ENCODE assay signal across 8 mouse cellular contexts in the genomic region with DNA sequence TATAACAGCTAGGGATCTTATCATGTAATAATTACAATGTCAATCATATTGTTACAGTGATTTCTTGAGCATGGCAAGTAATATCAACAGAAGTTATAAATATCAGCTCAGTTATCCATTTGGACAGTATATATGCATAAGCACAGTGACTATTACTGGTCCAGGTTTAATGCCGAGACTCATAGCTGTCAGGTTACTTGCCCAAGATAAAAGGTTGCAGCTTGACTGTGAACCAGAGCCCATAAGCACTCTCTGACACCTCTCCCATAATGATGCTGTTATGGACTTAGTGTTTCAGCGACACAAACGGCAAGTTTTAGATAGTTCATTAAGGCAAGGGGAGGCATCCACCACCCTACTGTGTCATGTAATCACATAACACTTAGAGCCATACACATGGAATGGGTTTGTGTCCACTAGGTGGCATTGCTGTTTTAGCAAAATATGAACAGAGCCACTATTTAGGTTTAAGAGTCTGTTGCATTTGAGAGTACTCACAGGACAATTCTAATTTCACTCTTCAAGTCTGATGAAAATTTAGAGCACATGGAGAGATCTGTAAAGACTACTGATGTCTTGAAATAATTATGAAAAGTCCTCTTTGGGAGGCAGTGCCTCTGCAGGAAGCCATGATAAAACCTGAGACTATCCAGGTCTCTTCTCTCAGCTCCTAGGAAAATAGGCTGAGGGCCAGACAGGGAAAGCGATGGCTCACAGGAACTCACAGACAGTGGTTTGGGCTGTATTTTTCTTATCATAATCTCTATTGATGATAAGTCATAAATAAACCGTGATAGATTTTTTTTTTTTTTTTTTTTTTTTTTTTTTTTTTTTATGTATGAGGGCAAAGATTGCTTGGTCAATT.
DNase-seq lines count a peak whose midpoint lies in the region; ATAC-seq and TF ChIP-seq lines count a peak whose summit lies in the region.

No protein-coding gene starts in this region.

- H3K4me1 ChIP-seq in hindbrain, embryonic 15.5 days (replicated peaks) = no peaks in the 10 kb centered on the region
- no peaks in the 10 kb centered on the region for H3K4me1 ChIP-seq in lung, embryonic 14.5 days (ENCODE audit: insufficient read depth)

- ATAC-seq in cerebellum, adult (ENCODE audit: insufficient number of reproducible peaks, low FRiP score, low TSS enrichment) = no peak
- peak; percentile 87 for ATAC-seq in hindbrain, embryonic 15.5 days (ENCODE audit: low FRiP score, low read depth)
- peak; percentile 76 for ATAC-seq in lung, embryonic 14.5 days (ENCODE audit: insufficient read depth)

- H3K27me3 ChIP-seq in hindbrain, embryonic 15.5 days = no peaks in the 10 kb centered on the region
- H3K27me3 ChIP-seq in lung, embryonic 14.5 days (ENCODE audit: insufficient read depth, low read length) = no peaks in the 10 kb centered on the region

- no peak overlapping the region for H3K4me3 ChIP-seq in hindbrain, embryonic 15.5 days
- H3K4me3 ChIP-seq in lung, embryonic 14.5 days (ENCODE audit: low read depth, low read length) = no peak overlapping the region

- WGBS in hindbrain, embryonic 15.5 days = 58% methylated on average over 5 of the region's 5 CpGs
- 49% methylated on average over 5 of the region's 5 CpGs for WGBS in lung, embryonic 14.5 days

- H3K4me2 ChIP-seq in hindbrain, embryonic 15.5 days = no peak overlapping the region
- no peak overlapping the region for H3K4me2 ChIP-seq in lung, embryonic 14.5 days

- TF ChIP-seq CTCF in lung, embryonic 14.5 days (IDR thresholded peaks at IDR 0.05; ENCODE audit: low read depth) = peak; percentile 84

- no peaks in the 10 kb centered on the region for H3K36me3 ChIP-seq in hindbrain, embryonic 15.5 days
- no peaks in the 10 kb centered on the region for H3K36me3 ChIP-seq in lung, embryonic 14.5 days (ENCODE audit: insufficient read depth)

- H3K9ac ChIP-seq in hindbrain, embryonic 15.5 days = no peak overlapping the region
- H3K9ac ChIP-seq in lung, embryonic 14.5 days = no peak overlapping the region

- H3K9me3 ChIP-seq in hindbrain, embryonic 15.5 days = no peaks in the 10 kb centered on the region
- no peaks in the 10 kb centered on the region for H3K9me3 ChIP-seq in lung, embryonic 14.5 days (ENCODE audit: low read depth, low read length)

- no peak overlapping the region for H3K27ac ChIP-seq in hindbrain, embryonic 15.5 days (replicated peaks)
- H3K27ac ChIP-seq in lung, embryonic 14.5 days (ENCODE audit: low read depth) = no peak overlapping the region

- DNase-seq in cerebellum, adult 9-10 months = peak; percentile 33
- DNase-seq in 3T3-L1 (ENCODE audit: low read depth, low spot score) = peak; percentile 84
- DNase-seq in cerebellum, postnatal 14 days = peak; percentile 65 to 66
- peak; percentile 89 for DNase-seq in lung, embryonic 14.5 days
- peak; percentile 29 to 45 for DNase-seq in right cerebral cortex, postnatal 36 days (ENCODE audit: low spot score in 2 of 2)
- DNase-seq in natural killer cell, adult 2 months (ENCODE audit: low spot score in 2 of 2) = no peak

Comparison
In these comparisons a context has a peak if more than half of its experiments do, and no peak if none do; other contexts are left out.
1. DNase-seq: peak in cerebellum, adult 9-10 months (single experiment), 3T3-L1 (single experiment), cerebellum, postnatal 14 days (2 of 2), lung, embryonic 14.5 days (single experiment) and right cerebral cortex, postnatal 36 days (2 of 2); none in natural killer cell, adult 2 months (0 of 2).